Mouse (Mus musculus): ENCODE measurements around the gene Vmn2r29.
"Not testable (repeated sequence)": the region's sequence is repeated elsewhere in the genome, so short reads cannot be mapped to it uniquely, and the experiment has no call there.

Vmn2r29 gene

DNA sequence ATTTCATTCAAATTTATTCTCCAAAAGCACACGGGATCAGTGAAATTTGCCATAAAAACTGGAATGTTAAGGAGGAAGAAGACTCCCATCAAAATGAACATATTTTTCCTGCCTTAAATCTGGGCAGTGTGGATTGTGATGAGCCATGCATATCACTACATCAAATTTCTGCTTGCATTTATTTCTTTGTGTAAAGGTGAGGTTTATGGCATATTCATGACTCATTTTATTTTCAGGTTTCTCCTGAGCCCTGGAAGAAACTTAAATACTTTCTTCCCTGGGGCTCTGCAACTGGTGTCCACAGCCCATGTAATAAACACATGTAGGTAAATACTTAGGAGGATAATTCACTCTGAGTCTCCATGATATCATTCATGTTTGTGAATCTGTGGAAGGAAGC lies at the start of gene Vmn2r29:
Vmn2r29 (minus strand) TSS at position 101 of the 400 bp plus-strand sequence.
- not testable (repeated sequence) for DNase-seq (ENCODE audit: low spot score in 2 of 2)

DNA sequence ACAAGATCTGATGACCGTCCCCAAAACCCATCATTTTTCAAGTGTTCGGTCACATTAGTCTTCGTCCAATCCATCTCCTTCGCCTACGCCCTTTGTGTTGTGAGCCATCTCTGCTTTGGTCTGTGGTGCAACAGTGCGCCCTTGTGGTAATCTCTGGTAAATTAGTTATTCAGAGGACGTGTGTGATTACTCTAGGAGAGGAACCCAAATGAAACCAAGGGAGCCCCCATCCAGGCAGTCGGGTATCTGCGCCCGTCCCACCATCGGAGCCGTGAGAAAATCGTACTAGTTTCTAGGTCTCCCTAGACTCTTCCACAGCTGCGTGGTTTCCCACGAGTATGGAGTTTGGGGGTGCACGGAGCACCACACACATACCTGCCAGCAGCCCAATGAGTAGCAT lies 48.5 kb upstream of the Vmn2r29 start:
- peak in 1 of 2 experiments; percentile 72 for DNase-seq (ENCODE audit: low spot score in 2 of 2)

DNA sequence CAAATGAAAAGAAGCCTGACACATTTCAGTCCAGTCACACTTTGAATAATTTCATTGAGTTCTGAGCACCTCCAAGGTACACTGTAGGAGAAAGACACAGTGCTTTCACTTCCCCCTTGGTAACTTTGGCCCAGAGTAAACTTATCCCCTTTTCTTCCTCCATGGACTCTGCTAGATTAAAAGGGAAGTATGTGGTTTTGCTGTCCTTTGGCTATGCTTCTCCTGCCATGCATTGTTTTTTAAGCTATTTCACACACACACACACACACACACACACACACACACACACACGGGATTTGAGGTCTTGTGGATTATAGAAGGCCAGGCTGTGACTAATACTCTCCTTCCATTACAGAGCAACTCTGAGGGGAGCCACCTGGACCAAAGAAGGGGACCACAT lies 34.3 kb upstream of the Vmn2r29 start:
- no peak for DNase-seq (ENCODE audit: low spot score in 2 of 2)

DNA sequence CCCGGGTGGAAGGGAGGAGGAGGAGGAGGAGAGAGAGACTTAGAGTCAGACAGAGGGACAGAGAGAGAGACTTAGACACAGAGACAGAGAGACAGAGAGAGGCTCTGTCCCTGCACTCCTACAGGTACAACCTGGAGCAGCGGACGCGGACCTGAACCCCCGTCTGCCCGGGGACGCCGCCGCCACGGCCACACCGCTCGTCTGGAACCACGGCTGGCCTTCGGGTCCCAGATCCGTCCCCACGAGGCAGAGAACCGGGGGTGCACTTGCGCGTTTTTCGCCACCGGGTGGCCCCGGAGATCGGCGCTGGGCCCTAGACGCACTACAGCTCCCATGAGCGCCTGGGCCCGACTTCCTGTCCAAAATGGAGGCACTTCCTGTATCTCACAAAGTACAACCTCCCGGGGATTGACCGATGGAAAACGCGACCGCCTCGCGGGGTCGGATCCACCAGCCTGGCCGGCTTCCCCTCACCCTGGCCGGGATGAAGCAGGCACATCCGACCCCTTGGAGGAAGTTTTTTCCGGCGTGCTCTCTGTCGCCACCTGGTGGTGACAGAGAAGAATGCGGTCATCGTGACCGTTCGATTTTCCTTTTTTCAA lies 30.9 kb upstream of the Vmn2r29 start, which contains the start of gene Gm45844:
Gm45844 (minus strand) TSS at position 324 of the 602 bp plus-strand sequence.
- peak; percentile 88 to 92 for DNase-seq (ENCODE audit: low spot score in 2 of 2)

DNA sequence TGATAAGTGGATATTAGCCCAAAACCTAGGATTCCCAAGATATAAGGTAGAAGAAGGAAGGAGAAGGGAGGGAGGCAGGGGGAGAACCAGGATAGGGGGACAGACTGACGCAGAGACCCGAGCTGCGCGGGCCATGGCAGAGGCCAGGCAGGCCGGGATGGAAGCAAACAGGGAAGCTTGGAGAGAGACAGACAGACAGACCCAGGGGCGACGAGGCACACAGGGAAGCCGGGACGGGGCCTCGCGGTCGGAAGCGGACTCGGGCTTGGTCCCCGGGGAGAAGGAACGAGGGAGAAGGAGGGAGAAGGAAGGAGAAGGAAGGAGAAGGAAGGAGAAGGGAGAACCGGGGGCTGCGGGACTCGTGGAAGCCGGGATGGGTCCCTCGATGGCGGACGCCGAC lies 30.4 kb upstream of the Vmn2r29 start:
- DNase-seq (ENCODE audit: low spot score in 2 of 2), result not testable (repeated sequence)

DNA sequence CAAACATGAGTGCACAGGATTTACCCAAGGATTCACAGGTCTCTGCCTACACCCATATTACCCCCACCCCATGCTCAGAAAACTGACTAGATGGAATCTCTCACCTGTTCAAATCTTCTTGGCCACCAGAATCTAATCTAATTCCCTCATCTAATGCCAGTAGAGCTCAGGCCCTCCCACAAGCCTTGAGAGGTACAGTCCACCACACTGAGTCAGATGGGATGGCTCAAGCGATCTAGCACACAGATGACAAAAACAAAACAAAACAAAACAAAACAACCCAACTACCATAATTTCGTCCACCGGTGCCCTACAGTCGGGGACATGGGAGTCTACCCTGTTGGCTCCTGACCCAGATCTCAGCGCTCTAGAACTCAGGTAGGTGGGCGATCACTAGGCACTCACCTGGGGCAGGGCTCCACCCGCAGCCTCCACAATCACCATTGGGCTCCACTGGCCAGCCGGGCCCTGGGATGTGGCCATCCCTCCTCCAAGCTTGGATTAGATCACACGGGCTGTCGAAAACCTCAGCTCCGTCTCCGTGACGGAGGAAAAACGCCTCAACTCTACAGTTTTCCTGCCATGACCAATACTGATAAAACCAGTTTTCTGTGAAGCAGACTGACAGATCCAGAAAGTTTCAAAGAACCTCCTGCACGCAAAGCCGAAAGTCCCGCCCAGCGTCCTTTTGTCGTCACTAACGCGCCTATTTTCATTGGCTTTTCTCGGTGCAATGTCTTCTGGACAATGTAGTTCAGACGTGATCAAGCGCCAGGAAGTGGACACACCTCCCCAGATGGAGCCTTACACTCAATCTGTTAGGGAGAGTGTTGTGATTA lies 37.6 kb downstream of the Vmn2r29 start, which contains the start of gene Zfp772:
Zfp772 (minus strand) TSS at position 686 of the 839 bp plus-strand sequence.
- DNase-seq (ENCODE audit: low spot score in 2 of 2), result peak; percentile 21 to 69

DNA sequence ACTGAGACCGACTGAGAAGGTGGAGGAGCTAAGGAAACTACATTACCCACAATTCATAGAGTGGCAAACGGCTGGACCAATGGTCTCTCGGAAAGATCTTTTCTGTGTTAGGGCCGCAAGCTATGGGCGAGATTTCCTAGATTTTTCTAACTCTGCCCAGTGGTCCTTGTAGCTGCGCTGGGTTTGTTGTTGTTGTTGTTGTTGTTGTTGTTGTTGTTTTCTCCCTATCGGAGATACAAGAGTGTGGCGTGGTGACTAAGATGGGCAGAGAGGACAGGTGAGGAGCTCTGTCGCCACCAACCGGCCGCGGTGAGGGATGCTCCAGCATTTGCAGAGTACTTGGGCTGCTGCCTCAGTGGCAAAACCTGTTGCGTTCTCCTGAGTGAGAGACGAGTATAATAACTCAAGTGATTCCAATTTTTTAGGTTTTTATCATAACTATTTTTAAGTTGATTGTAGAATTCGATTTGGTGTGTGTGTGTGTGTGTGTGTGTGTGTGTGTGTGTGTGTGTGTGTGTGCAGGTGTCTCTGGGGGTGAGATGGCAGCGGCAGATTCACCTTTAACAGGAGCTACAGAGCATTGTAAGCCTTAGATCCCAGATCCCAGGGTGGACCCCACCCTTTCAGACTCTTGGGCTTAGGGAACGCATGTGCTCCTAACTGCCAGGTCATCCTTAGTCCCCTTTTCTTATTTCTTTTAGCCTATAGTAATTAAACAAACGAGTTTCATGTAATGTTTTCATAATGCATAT lies 58.8 kb downstream of the Vmn2r29 start:
- peak; percentile 73 to 84 for DNase-seq (ENCODE audit: low spot score in 2 of 2)

DNA sequence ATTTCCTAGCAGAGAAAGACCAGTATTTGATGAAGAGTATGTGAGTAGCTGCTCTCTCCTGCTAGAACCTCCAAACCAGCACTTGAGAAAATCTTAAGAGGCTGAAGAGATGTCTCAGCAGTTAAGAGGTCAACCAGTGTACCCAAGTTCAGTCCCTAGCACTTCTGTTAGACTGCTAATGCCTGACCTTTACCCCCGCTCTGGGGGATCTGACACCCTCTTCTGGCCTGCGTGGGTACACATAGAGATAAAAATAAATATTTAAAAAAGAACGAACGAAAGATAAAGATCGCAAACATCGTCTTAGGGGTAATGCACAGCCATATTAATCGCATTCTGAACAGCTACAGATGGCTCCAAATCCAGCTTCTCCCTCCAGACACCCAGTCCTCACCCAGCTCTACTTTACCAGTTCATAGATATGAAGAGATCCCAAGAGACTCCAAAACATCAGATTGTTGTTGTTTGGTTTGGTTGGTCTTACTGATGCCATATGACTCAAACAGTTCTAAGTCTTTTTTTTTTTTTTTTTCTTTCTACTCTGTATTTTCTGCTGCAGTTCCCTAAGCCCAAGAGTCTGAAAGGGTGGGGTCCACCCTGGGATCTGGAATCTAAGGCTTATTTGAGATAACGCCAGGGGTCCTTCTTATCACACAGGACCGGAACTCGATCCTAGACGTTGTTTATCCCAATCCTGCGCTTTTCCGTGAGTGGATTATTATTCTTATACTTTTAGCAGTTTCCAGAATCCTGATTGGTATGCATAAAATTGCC lies 59.5 kb downstream of the Vmn2r29 start:
- no peak for DNase-seq (ENCODE audit: low spot score in 2 of 2)

DNA sequence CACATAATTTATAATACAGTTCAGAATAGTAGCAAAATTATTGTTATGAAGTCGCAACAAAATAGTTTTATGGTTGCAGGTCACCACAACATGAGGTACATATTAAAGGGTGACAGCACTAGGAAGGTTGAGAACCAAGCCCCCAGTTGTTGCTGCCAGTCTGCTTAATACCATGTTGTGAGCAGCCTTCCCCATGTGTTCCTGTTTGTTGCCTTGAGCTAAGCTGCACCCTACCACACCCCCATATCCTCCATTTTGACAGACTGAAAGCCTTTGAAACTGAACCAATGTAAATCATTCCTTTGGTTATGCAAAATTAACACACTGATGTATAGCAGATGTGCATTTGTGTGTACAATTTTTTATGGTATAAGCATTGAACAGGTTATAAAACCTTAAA lies 61.2 kb downstream of the Vmn2r29 start:
- DNase-seq (ENCODE audit: low spot score in 2 of 2), result no peak

Data from frontal cortex, postnatal 36 days (tissue).